Mouse (Mus musculus): Measurements from ENCODE around the gene Snrpa. TPM values are rescaled to one million over a fixed set of nuclear protein-coding genes. Genes with fewer than 3 reads are reported as not detected.

Snrpa gene
- total RNA-seq, 2 experiments from 2014 or later, result 46.9 to 52.7 TPM

Small RNA genes lying within 50 kb of the gene (microRNA-seq; reads per million reads assigned to microRNA genes)
- gene Mir1191 (0.24 to 1.4 reads per million in 2 experiments), gene Mir3101 (0.24 to 1.7 reads per million in 2 experiments)

Other genes with a start within 250 kb of the Snrpa start
- not detected for gene Cyp2a12, start 167.2 kb downstream of the Snrpa start, total RNA-seq (2021)
- gene Cyp2f2, start 76.4 kb downstream of the Snrpa start, total RNA-seq (2021), result 1 to 10 TPM in 1 of 2 experiments, not detected in 1; 2.5 TPM
- gene Cyp2t4, start 42.6 kb downstream of the Snrpa start, total RNA-seq (2021), result not detected
- gene Egln2, start 29.5 kb downstream of the Snrpa start, total RNA-seq (2021), result 10 to 100 TPM; 57.9 to 59.4 TPM
- 10 to 100 TPM; 21.9 to 22.8 TPM for gene Rab4b, start 17.4 kb downstream of the Snrpa start, total RNA-seq (2021)
- gene Gm21983, start 15.2 kb downstream of the Snrpa start, total RNA-seq (2021), result under 1 TPM in 1 of 2 experiments, not detected in 1; 0.31 TPM
- not detected for gene Mia, start 15.1 kb downstream of the Snrpa start, total RNA-seq (2021)
- gene BC024978, start 490 bp downstream of the Snrpa start, total RNA-seq (2021), result 10 to 100 TPM; 13.6 to 14.1 TPM
- 1 to 10 TPM; 4.2 to 4.5 TPM for gene Itpkc, start 32.4 kb upstream of the Snrpa start, total RNA-seq (2021)
- gene Coq8b, start 36.8 kb upstream of the Snrpa start, total RNA-seq (2021), result 10 to 100 TPM; 12.8 TPM
- 10 to 100 TPM; 10.7 to 13.8 TPM for gene Numbl, start 62.2 kb upstream of the Snrpa start, total RNA-seq (2021)
- 100 to 1,000 TPM; 387 to 393 TPM for gene Ltbp4, start 141.4 kb upstream of the Snrpa start, total RNA-seq (2021)
- 10 to 100 TPM; 13.8 to 17.5 TPM for gene Shkbp1, start 159.7 kb upstream of the Snrpa start, total RNA-seq (2021)
- gene Gm20479, start 161.1 kb upstream of the Snrpa start, total RNA-seq (2021), result under 1 TPM in 1 of 2 experiments, not detected in 1; 0.99 TPM

Measured in heart, postnatal 10 days (tissue).